Mouse (Mus musculus): ENCODE results near the gene Gpn2.

Gene Gpn2

GRCm38 (mm10) chr4:133584059-133584951 is at the start of gene Gpn2:
Gpn2 (plus strand) TSS chr4:133584362.
- DNase-seq (ENCODE audit: low spot score in 2 of 2) = peak; percentile 85 to 88

GRCm38 (mm10) chr4:133536081-133536480 is 48.1 kb upstream of the Gpn2 start:
- DNase-seq (ENCODE audit: low spot score in 2 of 2) = no peak

- no peak for DNase-seq (ENCODE audit: low spot score in 2 of 2)
These were observed 47.5 kb upstream of the Gpn2 start for GRCm38 (mm10) chr4:133536652-133537051.

GRCm38 (mm10) chr4:133545272-133546231 is 38.6 kb upstream of the Gpn2 start, which contains the start of gene Nudc:
Nudc (minus strand) TSS chr4:133545996.
- peak; percentile 95 to 96 for DNase-seq (ENCODE audit: low spot score in 2 of 2)

GRCm38 (mm10) chr4:133552029-133552428 is 32.1 kb upstream of the Gpn2 start:
- DNase-seq (ENCODE audit: low spot score in 2 of 2) = no peak

GRCm38 (mm10) chr4:133552768-133553447 is 31.3 kb upstream of the Gpn2 start, which contains the start of gene Nr0b2:
Nr0b2 (plus strand) TSS chr4:133553376.
- no peak for DNase-seq (ENCODE audit: low spot score in 2 of 2)

- DNase-seq (ENCODE audit: low spot score in 2 of 2) = no peak
These were observed 30.5 kb upstream of the Gpn2 start for GRCm38 (mm10) chr4:133553448-133554330.

- DNase-seq (ENCODE audit: low spot score in 2 of 2) = no peak
These were observed 27.0 kb upstream of the Gpn2 start for GRCm38 (mm10) chr4:133557041-133557717.

GRCm38 (mm10) chr4:133559846-133560245 is 24.3 kb upstream of the Gpn2 start:
- no peak for DNase-seq (ENCODE audit: low spot score in 2 of 2)

GRCm38 (mm10) chr4:133561622-133562021 is 22.5 kb upstream of the Gpn2 start:
- no peak for DNase-seq (ENCODE audit: low spot score in 2 of 2)

- DNase-seq (ENCODE audit: low spot score in 2 of 2) = no peak
These were observed 21.0 kb upstream of the Gpn2 start for GRCm38 (mm10) chr4:133563123-133563571.

GRCm38 (mm10) chr4:133567251-133567650 is 16.9 kb upstream of the Gpn2 start:
- no peak for DNase-seq (ENCODE audit: low spot score in 2 of 2)

GRCm38 (mm10) chr4:133569291-133570065 is 14.7 kb upstream of the Gpn2 start:
- DNase-seq (ENCODE audit: low spot score in 2 of 2) = no peak

- DNase-seq (ENCODE audit: low spot score in 2 of 2) = no peak
These were observed 14.1 kb upstream of the Gpn2 start for GRCm38 (mm10) chr4:133570066-133570466.

GRCm38 (mm10) chr4:133574070-133574842 is 9.9 kb upstream of the Gpn2 start, which contains the start of gene Gpatch3:
Gpatch3 (plus strand) TSS chr4:133574745.
- peak; percentile 89 to 93 for DNase-seq (ENCODE audit: low spot score in 2 of 2)

GRCm38 (mm10) chr4:133574843-133575202 is 9.3 kb upstream of the Gpn2 start:
- DNase-seq (ENCODE audit: low spot score in 2 of 2) = no peak

GRCm38 (mm10) chr4:133577983-133578382 is 6.2 kb upstream of the Gpn2 start:
- no peak for DNase-seq (ENCODE audit: low spot score in 2 of 2)

- no peak for DNase-seq (ENCODE audit: low spot score in 2 of 2)
These were observed 488 bp upstream of the Gpn2 start for GRCm38 (mm10) chr4:133583690-133584058.
